Mouse (Mus musculus) stomach, embryonic 14.5 days (tissue): ENCODE results near the gene Cdk20. TPM values are rescaled to one million over a fixed set of nuclear protein-coding genes. Genes with fewer than 3 reads are reported as not detected.
"Not testable (repeated sequence)": the region's sequence is repeated elsewhere in the genome, so short reads cannot be mapped to it uniquely, and the experiment has no call there.

Experiments used
- ATAC-seq: fragments of 200-750 bp; cut with Nextera tagmentation; 2 replicates; pipeline ENCODE4 v1.8.0; 2017; ENCODE audit warnings: low read depth, moderate TSS enrichment; ENCODE audit not compliant: insufficient number of reproducible peaks, insufficient read depth, low FRiP score
- H3K27ac ChIP-seq: fragments of 300-500 bp; sonication (generic); 2 replicates; pipeline ENCODE4 v1.5.1; 2014; ENCODE audit warnings: mild to moderate bottlenecking, low read length, moderate library complexity, mixed read lengths
- H3K27me3 ChIP-seq: fragments of 300-500 bp; sonication (generic); 2 replicates; pipeline ENCODE4 v1.6.1; 2014; ENCODE audit warnings: low read length, control low read depth, mixed read lengths; ENCODE audit not compliant: control insufficient read depth, insufficient read depth
- H3K36me3 ChIP-seq: fragments of 300-500 bp; sonication (generic); 2 replicates; pipeline ENCODE4 v1.6.1; 2014; ENCODE audit warnings: mild to moderate bottlenecking, control low read depth, low read length, moderate library complexity, mixed read lengths; ENCODE audit not compliant: control insufficient read depth, insufficient read depth
- H3K4me1 ChIP-seq: fragments of 300-500 bp; sonication (generic); 2 replicates; pipeline ENCODE4 v1.6.1; 2014; ENCODE audit warnings: low read length, control low read depth, mixed read lengths; ENCODE audit not compliant: control insufficient read depth, insufficient read depth
- H3K4me2 ChIP-seq: fragments of 300-500 bp; sonication (generic); replicated peaks from 2 replicates; pipeline ENCODE4 v1.6.1; 2014; ENCODE audit warnings: low read depth, low read length, control low read depth
- H3K4me3 ChIP-seq: fragments of 300-500 bp; sonication (generic); 2 replicates; pipeline ENCODE4 v1.5.1; 2014; ENCODE audit warnings: low read depth, low read length, control low read depth
- H3K9ac ChIP-seq: fragments of 300-500 bp; sonication (generic); replicated peaks from 2 replicates; pipeline ENCODE4 v1.6.1; 2014; ENCODE audit warnings: low read depth, mild to moderate bottlenecking, control low read depth, low read length, moderate library complexity, mixed read lengths
- H3K9me3 ChIP-seq: fragments of 300-500 bp; sonication (generic); 2 replicates; pipeline ENCODE4 v1.6.1; 2016; ENCODE audit warnings: low read depth, low read length, control low read depth; ENCODE audit not compliant: control insufficient read depth
- WGBS: fragments of 180-500 bp; shearing (Covaris S2); extraction: QIAGEN DNeasy Blood & Tissue Kit; methylation state at CpG from one replicate; pipeline ENCODE4 v1.1.7; 2014; 5-methylcytosine and 5-hydroxymethylcytosine counted together
- polyA plus RNA-seq: library from polyadenylated mRNA; unstranded; fragments of >200 nt; fragmentation: Nextera tagmentation; extraction: Ambion mirVana; gene quantifications from 2 replicates; pipeline ENCODE4 v1.2.1, GENCODE M21; 2014

The Cdk20 gene
- polyA plus RNA-seq, 1 experiment from 2014 or later = 8.8 TPM

GRCm38 (mm10) chr13:64448729-64449128 is 16.6 kb downstream of the Cdk20 start:
- ATAC-seq = no peak
- no peaks in the 10 kb centered on the region for H3K36me3 ChIP-seq
- no peak overlapping the region for H3K9ac ChIP-seq
- H3K9me3 ChIP-seq = no peaks in the 10 kb centered on the region
- H3K4me1 ChIP-seq = no peaks in the 10 kb centered on the region
- no peak overlapping the region for H3K4me3 ChIP-seq
- H3K27me3 ChIP-seq = no peaks in the 10 kb centered on the region
- no peak overlapping the region for H3K4me2 ChIP-seq
- WGBS = 86% methylated on average over 5 of the region's 5 CpGs
- no peak overlapping the region for H3K27ac ChIP-seq

GRCm38 (mm10) chr13:64450001-64450794 is 18.1 kb downstream of the Cdk20 start:
- Histone ChIP-seq H3K4me3 (no peak overlapping the region), H3K36me3 (no peaks in the 10 kb centered on the region), H3K27me3 (no peaks in the 10 kb centered on the region), H3K4me2 (no peak overlapping the region), H3K9ac (no peak overlapping the region), H3K4me1 (no peaks in the 10 kb centered on the region), H3K27ac (no peak overlapping the region), H3K9me3 (no peaks in the 10 kb centered on the region)
- WGBS = 69% methylated on average over 7 of the region's 7 CpGs
- no peak for ATAC-seq

GRCm38 (mm10) chr13:64457225-64457978 is 25.3 kb downstream of the Cdk20 start:
- not testable (repeated sequence) for H3K4me2 ChIP-seq, H3K36me3 ChIP-seq, H3K9me3 ChIP-seq, ATAC-seq, H3K4me3 ChIP-seq, H3K4me1 ChIP-seq, H3K27ac ChIP-seq, H3K27me3 ChIP-seq, H3K9ac ChIP-seq
- WGBS = 87% methylated on average over 19 of the region's 19 CpGs

- no peak overlapping the region for H3K4me3 ChIP-seq
- H3K4me1 ChIP-seq = no peaks in the 10 kb centered on the region
- no peak overlapping the region for H3K9ac ChIP-seq
- H3K9me3 ChIP-seq = peaks cover 5% of the 10 kb centered on the region; the same call in 1 of the 2 replicates
- H3K4me2 ChIP-seq = no peak overlapping the region
- no peaks in the 10 kb centered on the region for H3K27me3 ChIP-seq
- H3K36me3 ChIP-seq = no peaks in the 10 kb centered on the region
- H3K27ac ChIP-seq = no peak overlapping the region
- ATAC-seq = no peak
- 89% methylated on average over 14 of the region's 14 CpGs for WGBS
Observed at GRCm38 (mm10) chr13:64458181-64458580, 26.1 kb downstream of the Cdk20 start.

DNA sequence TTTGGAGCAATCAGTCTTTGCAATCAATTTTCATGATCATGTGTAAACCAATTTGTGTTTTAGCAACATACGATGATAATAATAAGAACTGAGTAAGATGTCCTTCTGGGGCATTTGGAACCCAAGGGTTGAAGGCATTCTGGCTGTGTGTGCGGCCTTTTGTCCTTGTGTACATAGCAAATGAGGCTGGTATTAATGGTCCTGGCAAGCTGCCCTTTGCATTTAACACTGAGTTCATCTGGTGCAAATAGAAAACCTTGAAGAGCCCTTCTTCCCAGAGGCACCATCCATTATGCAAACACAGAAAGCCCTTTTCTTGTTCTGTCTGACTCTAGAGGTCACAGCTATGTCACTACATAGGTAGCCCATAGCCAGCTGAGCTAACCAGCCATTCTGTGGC is 30.5 kb downstream of the Cdk20 start:
- no peak overlapping the region for H3K4me3 ChIP-seq
- H3K27me3 ChIP-seq = no peaks in the 10 kb centered on the region
- H3K4me2 ChIP-seq = no peak overlapping the region
- 73% methylated on average over 2 of the region's 2 CpGs for WGBS
- peaks cover 5% of the 10 kb centered on the region; the same call in 1 of the 2 replicates for H3K9me3 ChIP-seq
- H3K9ac ChIP-seq = no peak overlapping the region
- no peaks in the 10 kb centered on the region for H3K4me1 ChIP-seq
- H3K36me3 ChIP-seq = no peaks in the 10 kb centered on the region
- no peak for ATAC-seq
- H3K27ac ChIP-seq = no peak overlapping the region

- Histone ChIP-seq H3K4me2 (no peak overlapping the region), H3K27ac (no peak overlapping the region), H3K9me3 (peaks cover 5% of the 10 kb centered on the region; the same call in 1 of the 2 replicates), H3K27me3 (no peaks in the 10 kb centered on the region), H3K4me3 (no peak overlapping the region), H3K4me1 (no peaks in the 10 kb centered on the region), H3K36me3 (no peaks in the 10 kb centered on the region), H3K9ac (no peak overlapping the region)
- ATAC-seq = no peak
- WGBS = 72% methylated on average over 9 of the region's 9 CpGs
Observed at GRCm38 (mm10) chr13:64465166-64465565, 33.1 kb downstream of the Cdk20 start.

DNA sequence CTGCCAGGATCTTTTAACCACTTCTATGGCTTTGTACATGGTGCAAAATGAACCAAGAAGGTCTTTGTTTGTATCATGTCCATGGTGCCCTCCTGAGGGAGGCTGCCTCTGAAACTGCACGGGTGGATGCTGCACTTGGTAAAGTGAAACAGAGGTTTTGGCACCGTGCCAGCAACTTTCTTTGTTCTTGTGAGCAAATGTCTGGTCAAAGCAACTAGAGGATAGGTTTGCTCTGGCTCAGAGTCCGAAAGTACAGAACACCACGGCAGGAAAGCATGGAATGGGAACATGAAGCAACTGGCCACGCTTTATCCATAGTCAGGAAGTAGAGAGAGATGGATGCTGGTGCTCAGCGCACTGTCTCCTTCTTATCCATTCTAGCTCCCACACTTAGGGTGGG is 35.8 kb downstream of the Cdk20 start:
- Histone ChIP-seq H3K9ac (no peak overlapping the region), H3K27ac (no peak overlapping the region), H3K36me3 (no peaks in the 10 kb centered on the region), H3K27me3 (no peaks in the 10 kb centered on the region), H3K4me3 (no peak overlapping the region), H3K9me3 (no peaks in the 10 kb centered on the region), H3K4me1 (no peaks in the 10 kb centered on the region), H3K4me2 (no peak overlapping the region)
- WGBS = 58% methylated on average over 6 of the region's 6 CpGs
- no peak for ATAC-seq

GRCm38 (mm10) chr13:64477968-64478367 is 45.9 kb downstream of the Cdk20 start:
- Histone ChIP-seq H3K4me2 (no peak overlapping the region), H3K4me3 (no peak overlapping the region), H3K36me3 (no peaks in the 10 kb centered on the region), H3K4me1 (no peaks in the 10 kb centered on the region), H3K27ac (no peak overlapping the region), H3K9ac (no peak overlapping the region), H3K9me3 (no peaks in the 10 kb centered on the region), H3K27me3 (no peaks in the 10 kb centered on the region)
- 45% methylated on average over 4 of the region's 4 CpGs for WGBS
- no peak for ATAC-seq
